In the genomic region with DNA sequence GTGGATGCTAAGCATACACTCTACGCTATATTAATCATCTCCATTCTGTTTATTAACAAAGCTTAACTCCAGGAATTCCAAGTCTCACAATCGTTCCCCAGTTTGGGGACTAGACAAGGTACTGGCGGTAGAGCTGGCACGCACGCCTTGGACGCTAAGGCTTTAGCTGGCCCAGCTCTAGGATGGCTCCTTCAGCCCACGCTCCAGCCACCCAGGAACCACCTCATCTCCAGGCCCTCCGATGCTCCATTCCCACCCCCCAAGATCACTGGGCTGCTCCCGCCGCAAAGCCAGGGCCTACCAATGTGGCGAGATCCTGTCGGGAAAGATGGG, we compare ENCODE assay signal across 8 mouse cellular contexts. TPM values are rescaled to one million over a fixed set of nuclear protein-coding genes. Genes with fewer than 3 reads are reported as not detected.
A peak's percentile ranks its signal among the peaks of the same experiment; 100 is the strongest.
DNase-seq lines count a peak whose midpoint lies in the region; ATAC-seq and TF ChIP-seq lines count a peak whose summit lies in the region.

No protein-coding gene starts in this region.

- ATAC-seq in hindbrain, embryonic 15.5 days (ENCODE audit: low FRiP score, low read depth), result peak; percentile 76
- ATAC-seq in midbrain, embryonic 13.5 days, result no peak

- DNase-seq in kidney, adult 2 months, result no peak
- DNase-seq in kidney, adult 18-20 months, result no peak
- DNase-seq in adrenal gland, postnatal 4 days (ENCODE audit: low spot score in 2 of 2), result no peak
- no peak for DNase-seq in embryo, embryonic 10.5 days (ENCODE audit: low spot score)
- no peak for DNase-seq in gastrocnemius, adult 18-20 months (ENCODE audit: low spot score)

- no peak for TF ChIP-seq POLR2A in kidney, adult 2 months (IDR thresholded peaks at IDR 0.05; ENCODE audit: low read depth, low read length)
- no peak; the same call in 1 of the 2 replicates for TF ChIP-seq POLR2A in bone marrow, adult 2 months (IDR thresholded peaks at IDR 0.05; ENCODE audit: borderline replicate concordance, control insufficient read depth, low read depth, low read length)

- H3K27ac ChIP-seq in kidney, adult 2 months (ENCODE audit: insufficient read depth, low read depth, low read length), result no peak overlapping the region
- H3K27ac ChIP-seq in bone marrow, adult 2 months (ENCODE audit: control insufficient read depth, insufficient read depth, low read depth, low read length, poor library complexity), result peak overlapping the region; percentile 84
- peak overlapping the region; percentile 89 for H3K27ac ChIP-seq in hindbrain, embryonic 15.5 days (replicated peaks)
- H3K27ac ChIP-seq in midbrain, embryonic 13.5 days, result peak overlapping the region; percentile 77

- H3K36me3 ChIP-seq in kidney, adult 2 months (ENCODE audit: control insufficient read depth, insufficient read depth, low read length), result no peaks in the 10 kb centered on the region
- H3K36me3 ChIP-seq in hindbrain, embryonic 15.5 days, result peaks cover 22% of the 10 kb centered on the region
- peaks cover 23% of the 10 kb centered on the region for H3K36me3 ChIP-seq in midbrain, embryonic 13.5 days

- peak overlapping the region; percentile 72 for H3K4me2 ChIP-seq in hindbrain, embryonic 15.5 days
- H3K4me2 ChIP-seq in midbrain, embryonic 13.5 days (replicated peaks), result peak overlapping the region; percentile 69

- peak overlapping the region; percentile 56 for H3K9ac ChIP-seq in hindbrain, embryonic 15.5 days
- peak overlapping the region; percentile 77 for H3K9ac ChIP-seq in midbrain, embryonic 13.5 days (replicated peaks)

- H3K27me3 ChIP-seq in kidney, adult 2 months (replicated peaks; ENCODE audit: control insufficient read depth, insufficient read depth, low read length), result no peaks in the 10 kb centered on the region
- no peaks in the 10 kb centered on the region for H3K27me3 ChIP-seq in hindbrain, embryonic 15.5 days
- H3K27me3 ChIP-seq in midbrain, embryonic 13.5 days, result no peaks in the 10 kb centered on the region; the same call in 1 of the 2 replicates

- no peaks in the 10 kb centered on the region for H3K4me1 ChIP-seq in kidney, adult 2 months (ENCODE audit: control insufficient read depth, insufficient read depth, low read length)
- H3K4me1 ChIP-seq in bone marrow, adult 2 months (ENCODE audit: control insufficient read depth, insufficient read depth, low read length), result no peaks in the 10 kb centered on the region; the same call in 1 of the 2 replicates
- peaks cover 8% of the 10 kb centered on the region; the same call in 1 of the 2 replicates for H3K4me1 ChIP-seq in hindbrain, embryonic 15.5 days (replicated peaks)
- 0 out of 2 replicates have a peak, but pooled peaks cover 5% of the 10 kb centered on the region for H3K4me1 ChIP-seq in midbrain, embryonic 13.5 days (replicated peaks)

- no peak for TF ChIP-seq CTCF in kidney, adult 2 months (conservative IDR thresholded peaks at IDR 0.05; ENCODE audit: insufficient read depth, insufficient read length, low read depth, low read length)
- TF ChIP-seq CTCF in bone marrow, adult 2 months (IDR thresholded peaks at IDR 0.05; ENCODE audit: control insufficient read depth, insufficient read depth, low read length), result no peak

- peak overlapping the region; percentile 100 for H3K4me3 ChIP-seq in kidney, adult 2 months (ENCODE audit: insufficient read depth, low read depth, low read length)
- H3K4me3 ChIP-seq in bone marrow, adult 2 months (replicated peaks; ENCODE audit: control insufficient read depth, low read depth, low read length), result peak overlapping the region; percentile 99
- peak overlapping the region; percentile 58 for H3K4me3 ChIP-seq in hindbrain, embryonic 15.5 days
- H3K4me3 ChIP-seq in midbrain, embryonic 13.5 days (replicated peaks), result peak overlapping the region; percentile 64

- no peaks in the 10 kb centered on the region for H3K9me3 ChIP-seq in hindbrain, embryonic 15.5 days
- H3K9me3 ChIP-seq in midbrain, embryonic 13.5 days, result no peaks in the 10 kb centered on the region

- WGBS in kidney, adult 2 months, result 0% methylated on average over 12 of the region's 12 CpGs
- 1% methylated on average over 12 of the region's 12 CpGs for WGBS in bone marrow, adult 2 months
- 0% methylated on average over 12 of the region's 12 CpGs for WGBS in hindbrain, embryonic 15.5 days
- 0% methylated on average over 12 of the region's 12 CpGs for WGBS in midbrain, embryonic 13.5 days

RNA-seq across cellular contexts. Expression of a gene that starts 0.4 kb away (rescaled TPM):
- 63.6 and 71.7 TPM in 2 replicates for polyA plus RNA-seq in kidney, adult 2 months (2012; rRNA removed)
- 45.0 and 55.0 TPM in 2 replicates for polyA plus RNA-seq in bone marrow, adult 2 months (2011; ENCODE audit: insufficient read depth, insufficient read length, low replicate concordance, missing spikeins)
- 82.4 and 84.5 TPM in 2 replicates for polyA plus RNA-seq in hindbrain, embryonic 15.5 days (2015; fragmentation: Nextera tagmentation; extraction: Ambion mirVana)
- polyA plus RNA-seq in midbrain, embryonic 13.5 days (2015; fragmentation: Nextera tagmentation; extraction: Ambion mirVana), result 98.2 and 103 TPM in 2 replicates
- total RNA-seq in adrenal gland, postnatal 4 days (2021), result 100 to 1,000 TPM; 124 to 178 TPM
- total RNA-seq in gastrocnemius, adult 18-20 months (2021), result 100 to 1,000 TPM in 1 of 2 experiments, 10 to 100 TPM in 1; 77.2 to 102 TPM

RNA-seq across cellular contexts. Expression of a gene that starts 22.2 kb away (rescaled TPM):
- polyA plus RNA-seq in kidney, adult 2 months (2012; rRNA removed), result 3.8 and 6.8 TPM in 2 replicates
- 0.88 and 5.4 TPM in 2 replicates for polyA plus RNA-seq in bone marrow, adult 2 months (2011; ENCODE audit: insufficient read depth, insufficient read length, low replicate concordance, missing spikeins)
- polyA plus RNA-seq in hindbrain, embryonic 15.5 days (2015; fragmentation: Nextera tagmentation; extraction: Ambion mirVana), result 9.8 and 10.8 TPM in 2 replicates
- polyA plus RNA-seq in midbrain, embryonic 13.5 days (2015; fragmentation: Nextera tagmentation; extraction: Ambion mirVana), result 10.5 and 11.1 TPM in 2 replicates
- total RNA-seq in adrenal gland, postnatal 4 days (2021), result 10 to 100 TPM; 24.6 to 25.7 TPM
- 1 to 10 TPM; 5.7 to 6.1 TPM for total RNA-seq in gastrocnemius, adult 18-20 months (2021)
